Mouse (Mus musculus) brown adipose tissue, adult 24 weeks (tissue): ENCODE results near the gene Hdgfl2. TPM values are rescaled to one million over a fixed set of nuclear protein-coding genes. Genes with fewer than 3 reads are reported as not detected.

Source experiments
- H3K27ac ChIP-seq: fragments of 200-500 bp; replicated peaks from 2 replicates; pipeline ENCODE4 v1.5.1; 2012; ENCODE audit warnings: low read depth, mild to moderate bottlenecking, low read length
- H3K4me1 ChIP-seq: fragments of 200-500 bp; 2 replicates; pipeline ENCODE4 v1.6.1; 2012; ENCODE audit warnings: low read length, mixed read lengths; ENCODE audit not compliant: control insufficient read depth, insufficient read depth, insufficient read length
- H3K4me3 ChIP-seq: fragments of 200-500 bp; 2 replicates; pipeline ENCODE4 v1.5.1; 2012; ENCODE audit warnings: low read depth, mild to moderate bottlenecking, low read length, moderate library complexity; ENCODE audit not compliant: insufficient read depth
- polyA plus RNA-seq: library from polyadenylated mRNA; stranded (reverse); fragments of >200 nt; gene quantifications from 2 replicates; pipeline ENCODE4 v1.2.4, GENCODE M21; 2012; ENCODE audit not compliant: missing spikeins, insufficient read depth, insufficient read length

Hdgfl2 gene
- polyA plus RNA-seq, 1 experiment = 17.6 TPM

DNA sequence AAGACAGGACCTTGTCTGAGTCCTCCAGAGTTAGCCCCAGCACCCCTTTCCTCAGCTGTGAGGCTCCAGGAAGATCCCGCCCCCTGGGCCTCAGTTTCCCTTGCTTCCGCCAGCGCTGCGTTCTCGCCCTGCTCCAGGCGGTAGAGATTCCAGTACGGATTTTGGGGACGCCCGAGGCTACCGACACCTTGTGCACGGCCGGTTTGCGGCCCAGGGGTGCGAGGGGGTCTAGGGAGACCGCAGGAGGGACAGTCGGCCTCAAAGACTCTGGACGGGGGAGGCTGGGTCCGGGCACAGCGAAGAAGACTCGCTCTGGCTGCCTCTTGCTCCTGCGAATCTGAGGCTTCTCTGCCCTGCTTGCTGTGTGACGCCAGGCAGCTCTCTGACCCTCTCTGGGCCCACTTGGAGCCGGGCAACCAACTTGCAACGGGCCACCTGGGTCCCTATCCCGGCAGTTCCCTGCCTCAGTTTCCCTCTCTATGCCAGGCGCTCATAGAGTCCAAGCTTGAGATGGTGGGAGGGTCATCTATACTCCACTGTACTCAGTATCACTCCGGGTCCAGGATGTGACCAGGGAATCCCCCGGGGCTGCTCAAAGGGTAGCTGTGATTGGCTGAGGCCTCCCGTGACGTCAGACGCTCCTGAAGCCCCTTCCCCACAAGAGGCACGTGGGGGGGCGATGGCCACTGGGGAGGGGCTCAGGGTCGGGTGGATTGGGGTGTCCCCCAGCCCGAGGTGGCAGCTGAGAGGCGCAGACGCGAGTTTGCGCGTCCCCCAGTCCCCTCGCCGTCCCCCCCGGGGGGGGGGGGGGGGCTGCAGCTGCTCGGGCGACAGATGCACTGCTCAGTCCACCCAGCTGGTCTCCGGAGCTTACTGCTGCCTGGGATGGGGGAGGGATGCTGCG is 62.5 kb downstream of the Hdgfl2 start:
- H3K27ac ChIP-seq = no peak overlapping the region
- H3K4me1 ChIP-seq = peaks cover 9% of the 10 kb centered on the region
- peak overlapping the region; percentile 46 for H3K4me3 ChIP-seq

DNA sequence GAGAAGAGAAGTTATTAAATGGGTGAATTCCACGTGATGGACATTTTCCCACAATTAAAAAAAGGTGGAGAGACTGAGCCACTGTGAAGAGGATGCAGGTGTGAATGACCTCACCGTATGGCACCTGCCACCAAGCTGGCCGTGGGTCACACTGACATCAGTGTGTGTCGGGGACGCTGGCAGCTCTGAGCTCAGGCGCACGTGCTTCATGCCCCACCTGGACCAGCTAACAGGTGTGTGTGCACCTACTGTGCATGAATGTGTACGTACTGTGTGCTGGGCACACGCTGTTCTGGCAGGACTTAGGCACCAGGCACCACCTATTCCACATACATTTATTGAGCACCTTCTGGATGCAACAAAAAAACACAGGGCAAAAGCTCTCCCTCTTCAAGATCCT is 65.1 kb downstream of the Hdgfl2 start:
- no peak overlapping the region for H3K4me3 ChIP-seq
- H3K4me1 ChIP-seq = no peaks in the 10 kb centered on the region; the same call in 1 of the 2 replicates
- no peak overlapping the region for H3K27ac ChIP-seq

- Histone ChIP-seq H3K4me3 (no peak overlapping the region), H3K4me1 (no peaks in the 10 kb centered on the region; the same call in 1 of the 2 replicates), H3K27ac (no peak overlapping the region)
Observed at GRCm38 (mm10) chr17:56146131-56146530, 66.7 kb downstream of the Hdgfl2 start.

- H3K27ac ChIP-seq = no peak overlapping the region
- no peaks in the 10 kb centered on the region for H3K4me1 ChIP-seq
- H3K4me3 ChIP-seq = no peak overlapping the region
Observed at GRCm38 (mm10) chr17:56147420-56147819, 68.0 kb downstream of the Hdgfl2 start.

DNA sequence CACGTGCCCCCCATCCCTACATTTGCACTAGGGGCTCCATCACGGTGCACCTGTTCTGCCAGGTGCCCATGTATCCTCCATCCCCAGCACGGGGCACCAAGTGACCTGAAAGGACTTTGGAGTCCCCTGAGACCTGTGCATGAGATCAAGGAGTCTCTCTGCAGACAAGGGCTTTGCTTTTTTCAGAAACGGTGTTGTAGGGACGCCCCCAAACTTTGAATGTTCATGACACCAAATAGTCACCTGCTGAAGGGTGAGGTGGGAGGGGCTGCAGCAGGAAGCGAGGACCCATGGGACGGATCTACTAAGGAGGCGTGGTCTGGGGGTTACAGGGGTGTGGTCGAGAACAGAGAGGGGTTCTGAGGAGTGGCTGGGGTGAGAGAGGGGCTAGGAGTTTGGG is 68.8 kb downstream of the Hdgfl2 start:
- H3K4me3 ChIP-seq = no peak overlapping the region
- no peak overlapping the region for H3K27ac ChIP-seq
- no peaks in the 10 kb centered on the region for H3K4me1 ChIP-seq

GRCm38 (mm10) chr17:56148790-56149618 is 69.6 kb downstream of the Hdgfl2 start:
- no peaks in the 10 kb centered on the region for H3K4me1 ChIP-seq
- no peak overlapping the region for H3K4me3 ChIP-seq
- no peak overlapping the region for H3K27ac ChIP-seq

DNA sequence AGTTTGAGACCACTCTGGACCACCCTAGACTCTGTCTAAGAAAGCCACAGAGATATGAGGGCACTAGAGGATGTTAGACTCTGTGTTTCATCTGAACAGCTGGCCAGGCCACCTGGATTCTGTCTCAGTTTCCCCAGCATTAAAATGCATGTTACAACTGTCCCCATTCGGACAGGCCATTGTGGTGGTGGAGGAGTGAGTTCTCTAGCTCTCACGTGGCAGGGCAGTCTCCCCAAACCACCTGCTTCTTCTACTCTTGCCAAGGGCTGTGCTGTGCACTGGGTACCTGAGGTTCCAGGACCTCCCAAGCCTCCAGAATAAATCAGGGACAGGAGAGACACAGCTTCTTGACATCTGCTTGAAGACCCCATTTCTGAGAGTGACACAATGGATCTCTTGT is 70.5 kb downstream of the Hdgfl2 start:
- Histone ChIP-seq H3K4me3 (no peak overlapping the region), H3K27ac (no peak overlapping the region), H3K4me1 (no peaks in the 10 kb centered on the region)

Other genes starting within 250 kb of the Hdgfl2 start
- gene Zfp119a, start 200.7 kb upstream of the Hdgfl2 start, polyA plus RNA-seq = 1.5 and 1.7 TPM in 2 replicates
- gene Zfp959, start 187.5 kb upstream of the Hdgfl2 start, polyA plus RNA-seq = 4.2 and 6.4 TPM in 2 replicates
- 1.3 and 3.3 TPM in 2 replicates for gene Zfp119b, start 130.1 kb upstream of the Hdgfl2 start, polyA plus RNA-seq
- 0.91 and 2.3 TPM in 2 replicates for gene Ebi3, start 127.0 kb upstream of the Hdgfl2 start, polyA plus RNA-seq
- gene Yju2, start 120.5 kb upstream of the Hdgfl2 start, polyA plus RNA-seq = 4.6 and 6.0 TPM in 2 replicates
- not detected in 2 replicates for gene Shd, start 109.2 kb upstream of the Hdgfl2 start, polyA plus RNA-seq
- 0.59 TPM in 1 of 2 replicates, not detected in the other for gene Fsd1, start 93.1 kb upstream of the Hdgfl2 start, polyA plus RNA-seq
- gene Stap2, start 74.0 kb upstream of the Hdgfl2 start, polyA plus RNA-seq = 7.5 and 10.4 TPM in 2 replicates
- gene Mpnd, start 73.9 kb upstream of the Hdgfl2 start, polyA plus RNA-seq = 43.2 and 52.6 TPM in 2 replicates
- gene Sh3gl1, start 43.0 kb upstream of the Hdgfl2 start, polyA plus RNA-seq = 14.0 and 16.1 TPM in 2 replicates
- 0.99 and 2.7 TPM in 2 replicates for gene Chaf1a, start 39.2 kb upstream of the Hdgfl2 start, polyA plus RNA-seq
- gene Ubxn6, start 4.6 kb upstream of the Hdgfl2 start, polyA plus RNA-seq = 41.1 and 69.6 TPM in 2 replicates
- 195 and 205 TPM in 2 replicates for gene Plin4, start 30.2 kb downstream of the Hdgfl2 start, polyA plus RNA-seq
- 138 and 171 TPM in 2 replicates for gene Plin5, start 38.0 kb downstream of the Hdgfl2 start, polyA plus RNA-seq
- gene Lrg1, start 42.4 kb downstream of the Hdgfl2 start, polyA plus RNA-seq = 61.5 and 101 TPM in 2 replicates
- 1.9 and 5.0 TPM in 2 replicates for gene Sema6b, start 60.7 kb downstream of the Hdgfl2 start, polyA plus RNA-seq
- gene Tnfaip8l1, start 82.8 kb downstream of the Hdgfl2 start, polyA plus RNA-seq = 0.36 and 1.4 TPM in 2 replicates
- 30.8 and 30.9 TPM in 2 replicates for gene Mydgf, start 104.3 kb downstream of the Hdgfl2 start, polyA plus RNA-seq
- gene Dpp9, start 139.3 kb downstream of the Hdgfl2 start, polyA plus RNA-seq = 7.7 and 9.2 TPM in 2 replicates
- gene Fem1a, start 177.2 kb downstream of the Hdgfl2 start, polyA plus RNA-seq = 16.3 and 18.4 TPM in 2 replicates
- 9.2 and 10.5 TPM in 2 replicates for gene Ticam1, start 197.2 kb downstream of the Hdgfl2 start, polyA plus RNA-seq
- gene Plin3, start 213.2 kb downstream of the Hdgfl2 start, polyA plus RNA-seq = 62.9 and 78.2 TPM in 2 replicates
- gene Arrdc5, start 220.7 kb downstream of the Hdgfl2 start, polyA plus RNA-seq = not detected in 2 replicates
- gene Uhrf1, start 223.7 kb downstream of the Hdgfl2 start, polyA plus RNA-seq = 2.7 and 3.3 TPM in 2 replicates
- 6.4 and 17.7 TPM in 2 replicates for gene Kdm4b, start 246.4 kb downstream of the Hdgfl2 start, polyA plus RNA-seq